Mouse (Mus musculus): ENCODE results near the gene Rangrf. TPM values are rescaled to one million over a fixed set of nuclear protein-coding genes. Genes with fewer than 3 reads are reported as not detected.
"Not testable (repeated sequence)": the region's sequence is repeated elsewhere in the genome, so short reads cannot be mapped to it uniquely, and the experiment has no call there.

The Rangrf gene
- polyA plus RNA-seq, 1 experiment = 15.4 TPM

- Histone ChIP-seq H3K4me3 (replicated peaks; ENCODE audit: extremely low read depth, low read depth, low read length) (peak overlapping the region; percentile 48), H3K4me1 (ENCODE audit: control insufficient read depth, insufficient read depth, low read length) (peaks cover 2% of the 10 kb centered on the region; the same call in 1 of the 2 replicates)
- no peak for TF ChIP-seq CTCF (IDR thresholded peaks at IDR 0.05; ENCODE audit: insufficient read depth, low read length)
- peak; percentile 65; the same call in 1 of the 2 replicates for TF ChIP-seq POLR2A (IDR thresholded peaks at IDR 0.05; ENCODE audit: borderline replicate concordance, extremely low read depth, low read depth, low read length)
- DNase-seq = peak; percentile 81
- WGBS = 2% methylated on average over 16 of the region's 16 CpGs
Observed at GRCm38 (mm10) chr11:68939451-68940304, 35.3 kb downstream of the Rangrf start.

DNA sequence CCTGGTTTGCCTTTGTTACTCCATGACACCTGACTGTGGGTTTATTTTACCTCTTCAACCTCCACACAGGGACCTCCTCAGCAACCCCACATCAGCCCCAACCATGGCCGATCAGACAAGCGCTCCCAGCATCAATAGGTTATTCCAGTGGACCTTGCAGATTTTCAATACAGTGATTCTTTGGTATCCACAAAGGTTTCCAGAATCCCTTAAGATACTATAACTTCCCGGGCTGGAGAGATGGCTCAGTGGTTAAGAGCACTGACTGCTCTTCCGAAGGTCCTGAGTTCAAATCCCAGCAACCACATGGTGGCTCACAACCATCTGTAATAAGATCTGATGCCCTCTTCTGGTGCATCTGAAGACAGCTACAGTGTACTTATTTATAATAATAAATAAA, 38.0 kb downstream of the Rangrf start:
- not testable (repeated sequence) for DNase-seq

GRCm38 (mm10) chr11:68933885-68934507, 41.0 kb downstream of the Rangrf start:
- no peak for DNase-seq
- TF ChIP-seq POLR2A (IDR thresholded peaks at IDR 0.05; ENCODE audit: borderline replicate concordance, extremely low read depth, low read depth, low read length) (no peak), CTCF (IDR thresholded peaks at IDR 0.05; ENCODE audit: insufficient read depth, low read length) (no peak)
- 53% methylated on average over 5 of the region's 5 CpGs for WGBS

More for the DNA sequence above, 38.0 kb downstream of the Rangrf start:
- 88% methylated on average over 4 of the region's 4 CpGs for WGBS
- not testable (repeated sequence) for H3K4me3 ChIP-seq (replicated peaks; ENCODE audit: extremely low read depth, low read depth, low read length); H3K4me1 ChIP-seq (ENCODE audit: control insufficient read depth, insufficient read depth, low read length)

GRCm38 (mm10) chr11:68929947-68930346, 45.0 kb downstream of the Rangrf start:
- no peak overlapping the region for H3K4me3 ChIP-seq (replicated peaks; ENCODE audit: extremely low read depth, low read depth, low read length)
- TF ChIP-seq POLR2A (IDR thresholded peaks at IDR 0.05; ENCODE audit: borderline replicate concordance, extremely low read depth, low read depth, low read length) = no peak
- no peak for TF ChIP-seq CTCF (IDR thresholded peaks at IDR 0.05; ENCODE audit: insufficient read depth, low read length)
- no peak for DNase-seq
- no peaks in the 10 kb centered on the region for H3K4me1 ChIP-seq (ENCODE audit: control insufficient read depth, insufficient read depth, low read length)
- 33% methylated on average over 6 of the region's 6 CpGs for WGBS

More at GRCm38 (mm10) chr11:68933885-68934507, 41.0 kb downstream of the Rangrf start:
- no peak overlapping the region for H3K4me3 ChIP-seq (replicated peaks; ENCODE audit: extremely low read depth, low read depth, low read length)
- no peaks in the 10 kb centered on the region for H3K4me1 ChIP-seq (ENCODE audit: control insufficient read depth, insufficient read depth, low read length)

GRCm38 (mm10) chr11:68926981-68927380, 48.0 kb downstream of the Rangrf start, which contains the start of gene Odf4:
Gene Odf4 (minus strand): TSS chr11:68927081.
- Histone ChIP-seq H3K4me3 (replicated peaks; ENCODE audit: extremely low read depth, low read depth, low read length) (no peak within 1 kb of the TSS), H3K4me1 (ENCODE audit: control insufficient read depth, insufficient read depth, low read length) (no peaks in the 10 kb centered on the region)
- no peak for DNase-seq
- 91% methylated on average over 3 of the region's 3 CpGs for WGBS
- TF ChIP-seq CTCF (IDR thresholded peaks at IDR 0.05; ENCODE audit: insufficient read depth, low read length) (no peak), POLR2A (IDR thresholded peaks at IDR 0.05; ENCODE audit: borderline replicate concordance, extremely low read depth, low read depth, low read length) (no peak)

DNA sequence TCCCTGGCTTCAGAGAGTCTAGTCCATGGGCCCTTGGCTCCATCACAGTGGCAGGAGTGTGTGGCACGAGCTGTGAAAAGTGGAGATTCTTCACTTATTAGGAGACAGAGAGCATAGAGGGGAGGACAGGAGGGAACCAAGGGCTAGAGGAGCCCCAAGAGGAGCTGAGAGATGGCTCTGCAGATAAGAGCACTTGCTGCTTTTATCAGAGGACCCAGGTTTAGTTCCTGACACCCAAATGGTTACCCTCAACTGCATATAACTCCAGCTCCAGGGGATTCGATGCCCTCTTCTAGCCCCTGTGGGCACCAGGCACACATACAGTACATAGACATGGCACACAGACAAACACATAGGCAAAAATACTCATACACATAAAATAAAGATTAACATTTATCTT, 50.2 kb downstream of the Rangrf start:
- DNase-seq = no peak
- Histone ChIP-seq H3K4me3 (replicated peaks; ENCODE audit: extremely low read depth, low read depth, low read length) (no peak overlapping the region), H3K4me1 (ENCODE audit: control insufficient read depth, insufficient read depth, low read length) (no peaks in the 10 kb centered on the region)
- TF ChIP-seq POLR2A (IDR thresholded peaks at IDR 0.05; ENCODE audit: borderline replicate concordance, extremely low read depth, low read depth, low read length) (no peak), CTCF (IDR thresholded peaks at IDR 0.05; ENCODE audit: insufficient read depth, low read length) (no peak)
- WGBS = 92% methylated on average over 2 of the region's 2 CpGs

- TF ChIP-seq CTCF (IDR thresholded peaks at IDR 0.05; ENCODE audit: insufficient read depth, low read length) (no peak), POLR2A (IDR thresholded peaks at IDR 0.05; ENCODE audit: borderline replicate concordance, extremely low read depth, low read depth, low read length) (no peak)
- WGBS = 87% methylated on average over 3 of the region's 3 CpGs
- H3K4me3 ChIP-seq (replicated peaks; ENCODE audit: extremely low read depth, low read depth, low read length) = no peak overlapping the region
- no peak for DNase-seq
- no peaks in the 10 kb centered on the region for H3K4me1 ChIP-seq (ENCODE audit: control insufficient read depth, insufficient read depth, low read length)
Observed at GRCm38 (mm10) chr11:68923191-68923590, 51.8 kb downstream of the Rangrf start.

Other genes with a start within 250 kb of the Rangrf start
- gene Ndel1, start 103.3 kb downstream of the Rangrf start, polyA plus RNA-seq (2012; rRNA removed) = 74.3 and 75.3 TPM in 2 replicates
- 0.14 and 1.4 TPM in 2 replicates for gene Rnf222, start 86.6 kb downstream of the Rangrf start, polyA plus RNA-seq (2012; rRNA removed)
- 469 and 674 TPM in 2 replicates for gene Rpl26, start 73.6 kb downstream of the Rangrf start, polyA plus RNA-seq (2012; rRNA removed)
- 0.19 and 0.25 TPM in 2 replicates for gene Odf4, start 48.1 kb downstream of the Rangrf start, polyA plus RNA-seq (2012; rRNA removed)
- gene Arhgef15, start 17.7 kb downstream of the Rangrf start, polyA plus RNA-seq (2012; rRNA removed) = 359 and 419 TPM in 2 replicates
- 34.0 and 40.4 TPM in 2 replicates for gene Slc25a35, start 7.1 kb downstream of the Rangrf start, polyA plus RNA-seq (2012; rRNA removed)
- 10.0 and 11.3 TPM in 2 replicates for gene Pfas, start 33.3 kb upstream of the Rangrf start, polyA plus RNA-seq (2012; rRNA removed)
- gene Ctc1, start 40.7 kb upstream of the Rangrf start, polyA plus RNA-seq (2012; rRNA removed) = 23.7 and 30.1 TPM in 2 replicates
- 3.2 and 6.8 TPM in 2 replicates for gene Aurkb, start 70.5 kb upstream of the Rangrf start, polyA plus RNA-seq (2012; rRNA removed)
- 21.0 and 22.8 TPM in 2 replicates for gene Borcs6, start 84.5 kb upstream of the Rangrf start, polyA plus RNA-seq (2012; rRNA removed)
- 69.8 and 75.7 TPM in 2 replicates for gene Tmem107, start 95.6 kb upstream of the Rangrf start, polyA plus RNA-seq (2012; rRNA removed)
- gene Vamp2, start 113.3 kb upstream of the Rangrf start, polyA plus RNA-seq (2012; rRNA removed) = 120 and 129 TPM in 2 replicates
- gene Per1, start 120.0 kb upstream of the Rangrf start, polyA plus RNA-seq (2012; rRNA removed) = 36.8 and 78.5 TPM in 2 replicates
- 0.25 and 0.95 TPM in 2 replicates for gene Hes7, start 145.2 kb upstream of the Rangrf start, polyA plus RNA-seq (2012; rRNA removed)
- gene 9130213A22Rik, start 147.4 kb upstream of the Rangrf start, polyA plus RNA-seq (2012; rRNA removed) = 1.1 and 1.2 TPM in 2 replicates
- gene Aloxe3, start 150.7 kb upstream of the Rangrf start, polyA plus RNA-seq (2012; rRNA removed) = 2.6 and 23.9 TPM in 2 replicates
- 43.9 TPM in 1 of 2 replicates, not detected in the other for gene Alox12b, start 181.8 kb upstream of the Rangrf start, polyA plus RNA-seq (2012; rRNA removed)
- gene Alox8, start 222.7 kb upstream of the Rangrf start, polyA plus RNA-seq (2012; rRNA removed) = not detected in 2 replicates